In genomic region chr14:60414691-60415090, GRCm38 (mm10) we compare ENCODE assay signal across 7 mouse cellular contexts. TPM values are rescaled to one million over a fixed set of nuclear protein-coding genes. Genes with fewer than 3 reads are reported as not detected.
A peak's percentile ranks its signal among the peaks of the same experiment; 100 is the strongest.
DNase-seq lines count a peak whose midpoint lies in the region; ATAC-seq and TF ChIP-seq lines count a peak whose summit lies in the region.

No protein-coding gene starts in this region.

- no peak for TF ChIP-seq CTCF in stomach, postnatal 0 days (IDR thresholded peaks at IDR 0.05; ENCODE audit: low read depth)
- no peak for TF ChIP-seq CTCF in gastrocnemius, adult 2 months (IDR thresholded peaks at IDR 0.05)

- peaks cover 13% of the 10 kb centered on the region for H3K4me1 ChIP-seq in stomach, embryonic 14.5 days (ENCODE audit: control insufficient read depth, insufficient read depth, low read length)
- H3K4me1 ChIP-seq in stomach, postnatal 0 days (replicated peaks; ENCODE audit: control insufficient read depth, insufficient read depth) = no peaks in the 10 kb centered on the region
- peaks cover 8% of the 10 kb centered on the region; the same call in 1 of the 2 replicates for H3K4me1 ChIP-seq in kidney, embryonic 14.5 days (ENCODE audit: control insufficient read depth, insufficient read depth, low read length)

- no peaks in the 10 kb centered on the region for H3K27me3 ChIP-seq in stomach, embryonic 14.5 days (ENCODE audit: control insufficient read depth, insufficient read depth, low read length)
- no peaks in the 10 kb centered on the region for H3K27me3 ChIP-seq in stomach, postnatal 0 days (ENCODE audit: control insufficient read depth, insufficient read depth, low read length)
- H3K27me3 ChIP-seq in kidney, embryonic 14.5 days (ENCODE audit: control insufficient read depth, insufficient read depth, low read length) = no peaks in the 10 kb centered on the region

- no peaks in the 10 kb centered on the region for H3K9me3 ChIP-seq in stomach, embryonic 14.5 days (ENCODE audit: control insufficient read depth, low read depth, low read length)
- no peaks in the 10 kb centered on the region for H3K9me3 ChIP-seq in stomach, postnatal 0 days (ENCODE audit: control insufficient read depth, low read length)
- H3K9me3 ChIP-seq in kidney, embryonic 14.5 days (ENCODE audit: control insufficient read depth, low read length) = no peaks in the 10 kb centered on the region

- H3K36me3 ChIP-seq in stomach, embryonic 14.5 days (ENCODE audit: control insufficient read depth, insufficient read depth, low read length) = no peaks in the 10 kb centered on the region
- no peaks in the 10 kb centered on the region for H3K36me3 ChIP-seq in stomach, postnatal 0 days (ENCODE audit: control insufficient read depth, insufficient read depth, low read length)
- no peaks in the 10 kb centered on the region for H3K36me3 ChIP-seq in kidney, embryonic 14.5 days (ENCODE audit: control insufficient read depth, insufficient read depth, low read length)

- 60% methylated on average over 8 of the region's 8 CpGs for WGBS in stomach, embryonic 14.5 days
- 62% methylated on average over 8 of the region's 8 CpGs for WGBS in stomach, postnatal 0 days
- 83% methylated on average over 8 of the region's 8 CpGs for WGBS in kidney, embryonic 14.5 days

- intact Hi-C loops in left cerebral cortex, postnatal 14 days (cut with DNase I) = loop anchor here (2.0 kb wide), 1 partner anchor 36 kb away; no protein-coding TSS in a partner anchor
- intact Hi-C loops in gastrocnemius, adult 2 months (cut with DNase I) = no loop called here

- peak overlapping the region; percentile 33; the same call in 1 of the 2 replicates for H3K27ac ChIP-seq in stomach, embryonic 14.5 days (ENCODE audit: low read length)
- no peak overlapping the region for H3K27ac ChIP-seq in stomach, postnatal 0 days (replicated peaks)
- H3K27ac ChIP-seq in gastrocnemius, adult 2 months = no peak overlapping the region
- H3K27ac ChIP-seq in kidney, embryonic 14.5 days (ENCODE audit: low read depth, low read length) = no peak overlapping the region

- ATAC-seq in stomach, embryonic 14.5 days (ENCODE audit: insufficient number of reproducible peaks, insufficient read depth, low FRiP score, low read depth) = no peak
- no peak for ATAC-seq in stomach, postnatal 0 days (ENCODE audit: low FRiP score, low TSS enrichment)
- ATAC-seq in kidney, embryonic 14.5 days (ENCODE audit: low FRiP score, low TSS enrichment) = no peak

- DNase-seq in stomach, postnatal 0 days (ENCODE audit: low spot score) = no peak
- DNase-seq in frontal cortex, adult 2 months (ENCODE audit: extremely low spot score in 1 of 2, low spot score in 1 of 2) = peak; percentile 83 to 90
- peak; percentile 88 to 95 for DNase-seq in left cerebral cortex, postnatal 14 days (ENCODE audit: low spot score in 2 of 2)
- DNase-seq in right cerebral cortex, postnatal 36 days (ENCODE audit: low spot score in 2 of 2) = peak; percentile 84 to 85
- DNase-seq in gastrocnemius, adult 2 months = no peak

- H3K9ac ChIP-seq in stomach, embryonic 14.5 days (replicated peaks; ENCODE audit: low read depth, low read length) = no peak overlapping the region
- no peak overlapping the region for H3K9ac ChIP-seq in stomach, postnatal 0 days (ENCODE audit: low read length)
- no peak overlapping the region for H3K9ac ChIP-seq in kidney, embryonic 14.5 days (ENCODE audit: low read depth, low read length)

- H3K4me2 ChIP-seq in stomach, embryonic 14.5 days (replicated peaks; ENCODE audit: low read depth, low read length) = no peak overlapping the region
- H3K4me2 ChIP-seq in stomach, postnatal 0 days (replicated peaks; ENCODE audit: low read depth) = no peak overlapping the region
- H3K4me2 ChIP-seq in kidney, embryonic 14.5 days (replicated peaks; ENCODE audit: low read depth, low read length) = no peak overlapping the region

- no peak overlapping the region for H3K4me3 ChIP-seq in stomach, embryonic 14.5 days (ENCODE audit: low read depth, low read length)
- no peak overlapping the region for H3K4me3 ChIP-seq in stomach, postnatal 0 days (ENCODE audit: low read depth, low read length)
- H3K4me3 ChIP-seq in gastrocnemius, adult 2 months = no peak overlapping the region
- H3K4me3 ChIP-seq in kidney, embryonic 14.5 days (ENCODE audit: low read length) = no peak overlapping the region

- no peak for TF ChIP-seq EP300 in stomach, postnatal 0 days (optimal IDR thresholded peaks at IDR 0.05)

RNA-seq across cellular contexts. Expression of gene Amer2, which starts 41.6 kb away (rescaled TPM):
- 1.1 and 1.9 TPM in 2 replicates for polyA plus RNA-seq in stomach, embryonic 14.5 days (2014; fragmentation: Nextera tagmentation; extraction: Ambion mirVana)
- polyA plus RNA-seq in stomach, postnatal 0 days (2015; fragmentation: Nextera tagmentation; extraction: Ambion mirVana) = 1.2 and 1.5 TPM in 2 replicates
- 22.4 and 23.0 TPM in 2 replicates for polyA plus RNA-seq in frontal cortex, adult 2 months (2012; rRNA removed)
- total RNA-seq in left cerebral cortex, postnatal 14 days (2021) = 10 to 100 TPM; 36.2 to 38.0 TPM
- total RNA-seq in gastrocnemius, adult 2 months (2021) = under 1 TPM in 1 of 2 experiments, not detected in 1; 0.03 TPM
- 2.1 and 2.4 TPM in 2 replicates for polyA plus RNA-seq in kidney, embryonic 14.5 days (2014; fragmentation: Nextera tagmentation; extraction: Ambion mirVana)

Comparison
In these comparisons a context has a peak if more than half of its experiments do, and no peak if none do; other contexts are left out.
1. DNase-seq: peak in frontal cortex, adult 2 months (2 of 2), left cerebral cortex, postnatal 14 days (2 of 2) and right cerebral cortex, postnatal 36 days (2 of 2); none in stomach, postnatal 0 days (single experiment) and gastrocnemius, adult 2 months (single experiment).